Mouse (Mus musculus): ENCODE data around the gene Sh3gl3.

The Sh3gl3 gene

DNA sequence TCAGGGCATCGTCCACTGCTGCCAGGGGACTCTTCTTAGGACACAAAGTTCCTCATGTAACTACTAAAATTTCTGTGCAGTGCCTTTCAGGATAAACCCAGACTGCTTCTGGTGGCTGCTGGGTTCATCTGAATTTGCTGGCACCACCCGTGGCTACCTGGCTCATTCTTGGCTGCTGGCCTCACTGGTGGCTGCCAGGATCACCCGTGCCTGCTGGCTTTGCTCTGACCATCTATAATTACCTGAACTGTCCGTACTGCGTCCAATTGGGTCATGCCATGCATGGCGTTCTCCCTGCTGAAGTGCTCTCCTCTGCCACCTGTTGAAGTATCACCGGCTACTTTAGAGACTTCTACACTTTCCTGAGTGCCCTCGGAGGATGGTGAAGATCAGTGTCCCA is 33.1 kb downstream of the Sh3gl3 start:
- DNase-seq (ENCODE audit: low read depth, low spot score), result no peak
- no peaks in the 10 kb centered on the region for H3K27me3 ChIP-seq (ENCODE audit: control insufficient read depth, insufficient read depth, low read length, poor library complexity, severe bottlenecking)
- H3K36me3 ChIP-seq (ENCODE audit: control insufficient read depth, insufficient read depth, low read length, poor library complexity, severe bottlenecking), result no peaks in the 10 kb centered on the region

GRCm38 (mm10) chr7:82221380-82221933 is 47.8 kb downstream of the Sh3gl3 start:
- H3K27me3 ChIP-seq (ENCODE audit: control insufficient read depth, insufficient read depth, low read length, poor library complexity, severe bottlenecking), result no peaks in the 10 kb centered on the region

DNA sequence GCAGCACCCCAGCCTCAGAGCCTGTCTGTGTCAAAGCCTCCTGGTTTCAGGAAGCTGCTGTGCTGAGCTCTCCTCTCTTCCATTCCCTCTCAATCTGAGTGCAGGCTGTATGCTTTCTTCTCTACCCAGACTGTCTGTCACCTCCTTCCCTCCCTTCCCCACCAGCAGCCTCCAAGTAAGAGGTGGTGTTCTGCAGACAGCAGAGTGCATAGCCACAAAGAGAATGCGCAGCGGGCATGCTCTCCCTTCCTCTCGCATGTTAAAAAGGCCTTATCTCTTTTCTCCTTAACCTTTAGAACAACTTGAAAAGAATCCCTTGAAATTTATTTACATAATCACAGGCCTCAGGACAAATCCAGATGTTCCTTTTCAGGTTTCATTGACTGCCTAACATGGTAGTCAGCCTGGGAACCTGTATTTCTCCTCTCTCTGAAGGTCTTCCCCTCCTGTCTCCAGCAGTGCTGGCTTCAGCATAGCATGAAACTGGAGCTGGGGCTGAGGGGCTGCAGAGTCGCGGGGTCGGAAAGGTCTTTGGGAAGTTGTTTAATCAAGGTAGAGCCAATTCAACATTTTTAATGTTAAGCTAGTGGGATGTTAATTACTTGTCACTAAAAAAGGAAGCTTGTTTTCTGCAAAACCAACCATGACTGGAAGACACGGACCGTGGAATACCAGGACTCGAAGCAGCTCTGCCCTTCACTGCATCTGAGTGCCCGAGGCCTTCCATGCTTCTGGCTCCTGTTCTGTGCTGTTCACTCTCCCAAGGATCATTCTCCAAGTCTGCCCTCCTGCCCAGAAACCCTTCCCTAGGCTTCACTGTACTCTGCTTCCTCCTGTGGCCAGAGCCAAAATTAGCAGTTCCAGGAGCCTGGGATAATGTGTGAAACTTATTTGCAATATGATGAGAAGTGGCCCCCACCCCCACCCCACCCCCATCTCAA is 50.5 kb downstream of the Sh3gl3 start:
- DNase-seq (ENCODE audit: low read depth, low spot score), result no peak
- Histone ChIP-seq H3K27me3 (ENCODE audit: control insufficient read depth, insufficient read depth, low read length, poor library complexity, severe bottlenecking) (no peaks in the 10 kb centered on the region), H3K36me3 (ENCODE audit: control insufficient read depth, insufficient read depth, low read length, poor library complexity, severe bottlenecking) (no peaks in the 10 kb centered on the region)

More at GRCm38 (mm10) chr7:82221380-82221933, 47.8 kb downstream of the Sh3gl3 start:
- no peak for DNase-seq (ENCODE audit: low read depth, low spot score)
- H3K36me3 ChIP-seq (ENCODE audit: control insufficient read depth, insufficient read depth, low read length, poor library complexity, severe bottlenecking), result no peaks in the 10 kb centered on the region

DNA sequence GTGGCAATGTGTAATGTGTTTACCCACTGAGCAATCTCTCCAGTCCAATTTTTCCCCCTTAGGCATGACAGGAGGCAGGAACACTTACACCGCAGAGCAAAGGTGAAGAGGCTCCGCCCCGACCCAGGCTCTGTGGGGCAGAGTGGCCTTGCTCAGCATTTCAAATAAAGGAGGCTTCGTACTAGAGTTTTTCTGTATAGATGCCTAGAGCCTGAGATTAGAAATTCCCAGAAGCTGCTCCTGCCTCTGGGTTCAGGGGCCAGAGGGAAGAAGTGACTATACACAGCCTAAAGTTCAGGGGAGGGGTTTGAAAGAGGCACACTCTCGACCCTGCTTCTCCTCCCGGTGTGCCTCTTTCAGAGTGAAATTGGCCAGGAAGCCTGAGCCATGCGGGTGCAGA is 59.6 kb downstream of the Sh3gl3 start:
- no peaks in the 10 kb centered on the region for H3K36me3 ChIP-seq (ENCODE audit: control insufficient read depth, insufficient read depth, low read length, poor library complexity, severe bottlenecking)
- no peak for DNase-seq (ENCODE audit: low read depth, low spot score)
- no peaks in the 10 kb centered on the region for H3K27me3 ChIP-seq (ENCODE audit: control insufficient read depth, insufficient read depth, low read length, poor library complexity, severe bottlenecking)

DNA sequence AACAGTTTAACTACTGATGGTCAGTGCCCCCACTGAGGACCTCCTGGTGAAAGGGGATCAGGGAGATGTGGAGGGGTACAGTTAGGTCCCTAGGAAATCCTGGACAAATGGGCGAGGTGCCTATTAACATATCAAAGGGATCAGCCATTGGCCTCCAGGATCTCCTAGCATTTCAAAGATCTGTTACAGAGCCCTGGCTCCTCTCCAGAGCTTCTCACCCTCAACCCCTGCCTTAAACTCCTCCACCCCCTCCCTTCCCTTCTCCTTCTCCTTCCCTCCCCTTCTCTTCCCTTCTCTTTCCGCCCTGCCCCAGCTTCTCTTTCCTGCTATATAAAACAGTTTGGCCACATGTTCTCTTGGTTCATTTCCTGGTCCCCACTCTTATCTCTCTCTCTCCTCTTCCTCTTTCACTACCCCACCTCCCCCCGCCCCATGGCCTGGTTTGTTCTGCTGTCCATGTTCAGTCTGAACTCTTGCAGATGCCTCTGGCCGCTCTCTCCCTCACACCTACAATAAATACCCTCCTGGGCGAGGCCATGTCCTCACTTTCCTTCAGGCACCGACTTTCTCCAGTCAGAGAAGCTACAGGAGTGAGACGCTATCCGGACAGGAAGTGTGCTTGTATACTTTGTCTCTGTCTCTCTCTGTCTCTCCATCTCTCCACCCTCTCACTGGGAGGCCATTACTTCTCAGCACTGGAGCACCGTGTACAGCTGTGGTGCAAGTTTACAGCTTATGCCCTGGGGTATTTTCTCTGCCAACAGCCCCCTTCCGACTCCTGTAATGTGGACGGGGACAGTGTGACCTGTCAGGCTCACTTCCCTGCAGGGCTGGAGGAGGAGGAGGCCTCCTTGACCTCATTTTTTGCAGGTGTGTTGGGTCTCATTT is 60.6 kb downstream of the Sh3gl3 start:
- Histone ChIP-seq H3K27me3 (ENCODE audit: control insufficient read depth, insufficient read depth, low read length, poor library complexity, severe bottlenecking) (no peaks in the 10 kb centered on the region), H3K36me3 (ENCODE audit: control insufficient read depth, insufficient read depth, low read length, poor library complexity, severe bottlenecking) (no peaks in the 10 kb centered on the region)
- DNase-seq (ENCODE audit: low read depth, low spot score), result no peak

DNA sequence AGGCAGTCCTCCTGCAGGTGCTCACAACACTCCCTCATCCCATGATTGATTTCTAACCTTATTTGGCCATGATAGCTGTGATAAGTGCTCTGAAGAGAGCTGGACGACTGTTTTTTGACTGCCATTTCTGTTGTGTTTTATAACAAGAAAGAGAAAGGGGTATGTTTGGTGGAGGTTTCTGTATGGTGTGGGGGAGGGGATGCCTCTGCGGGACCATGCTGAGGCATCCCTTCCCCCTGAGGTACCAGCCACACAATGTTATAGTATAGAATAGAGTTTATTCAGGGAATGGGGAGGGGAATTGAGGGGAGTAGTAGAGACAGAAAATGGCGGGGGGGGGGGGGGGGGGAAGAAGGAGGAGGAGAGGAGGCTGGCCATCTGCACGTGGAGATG is 61.3 kb downstream of the Sh3gl3 start:
- Histone ChIP-seq H3K36me3 (ENCODE audit: control insufficient read depth, insufficient read depth, low read length, poor library complexity, severe bottlenecking) (no peaks in the 10 kb centered on the region), H3K27me3 (ENCODE audit: control insufficient read depth, insufficient read depth, low read length, poor library complexity, severe bottlenecking) (no peaks in the 10 kb centered on the region)
- DNase-seq (ENCODE audit: low read depth, low spot score), result no peak

DNA sequence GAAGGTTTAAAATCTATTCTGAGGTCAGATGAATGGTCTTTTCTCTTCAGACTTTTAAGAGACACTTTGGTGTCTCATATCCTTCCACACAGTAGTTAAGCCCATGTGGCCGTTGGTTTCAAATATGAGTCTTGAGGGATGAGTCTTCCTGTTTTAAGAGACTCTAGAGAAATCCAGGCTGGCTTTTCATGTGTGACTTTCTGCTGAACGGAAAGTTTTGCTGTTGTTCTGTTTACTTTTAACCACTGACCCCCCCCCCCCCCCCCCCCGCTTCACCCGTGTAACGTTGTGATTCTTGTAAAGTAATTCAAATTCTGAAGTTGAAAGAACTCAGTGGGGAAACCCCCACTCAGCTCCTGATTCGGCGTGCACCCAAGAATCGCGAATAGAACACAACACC is 61.8 kb downstream of the Sh3gl3 start:
- DNase-seq (ENCODE audit: low read depth, low spot score), result no peak
- no peaks in the 10 kb centered on the region for H3K36me3 ChIP-seq (ENCODE audit: control insufficient read depth, insufficient read depth, low read length, poor library complexity, severe bottlenecking)
- no peaks in the 10 kb centered on the region for H3K27me3 ChIP-seq (ENCODE audit: control insufficient read depth, insufficient read depth, low read length, poor library complexity, severe bottlenecking)

GRCm38 (mm10) chr7:82236152-82236898 is 62.7 kb downstream of the Sh3gl3 start:
- DNase-seq (ENCODE audit: low read depth, low spot score), result no peak
- H3K36me3 ChIP-seq (ENCODE audit: control insufficient read depth, insufficient read depth, low read length, poor library complexity, severe bottlenecking), result no peaks in the 10 kb centered on the region
- H3K27me3 ChIP-seq (ENCODE audit: control insufficient read depth, insufficient read depth, low read length, poor library complexity, severe bottlenecking), result no peaks in the 10 kb centered on the region

DNA sequence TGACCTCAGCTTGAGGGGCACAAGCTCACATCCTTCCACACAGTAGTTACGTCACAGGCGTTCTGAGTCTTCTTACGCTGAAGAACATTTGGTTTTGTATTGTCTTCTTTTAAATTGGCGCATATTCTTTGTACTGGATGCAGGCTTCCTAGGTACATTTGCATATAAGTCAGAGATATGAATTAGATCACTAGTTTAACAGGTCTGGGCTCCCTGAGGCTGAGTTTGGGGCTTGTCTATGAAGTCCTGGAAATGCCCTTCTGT is 63.2 kb downstream of the Sh3gl3 start:
- no peak for DNase-seq (ENCODE audit: low read depth, low spot score)
- Histone ChIP-seq H3K27me3 (ENCODE audit: control insufficient read depth, insufficient read depth, low read length, poor library complexity, severe bottlenecking) (no peaks in the 10 kb centered on the region), H3K36me3 (ENCODE audit: control insufficient read depth, insufficient read depth, low read length, poor library complexity, severe bottlenecking) (no peaks in the 10 kb centered on the region)

GRCm38 (mm10) chr7:82240424-82241240 is 67.0 kb downstream of the Sh3gl3 start:
- no peaks in the 10 kb centered on the region for H3K27me3 ChIP-seq (ENCODE audit: control insufficient read depth, insufficient read depth, low read length, poor library complexity, severe bottlenecking)
- no peaks in the 10 kb centered on the region for H3K36me3 ChIP-seq (ENCODE audit: control insufficient read depth, insufficient read depth, low read length, poor library complexity, severe bottlenecking)
- DNase-seq (ENCODE audit: low read depth, low spot score), result no peak

DNA sequence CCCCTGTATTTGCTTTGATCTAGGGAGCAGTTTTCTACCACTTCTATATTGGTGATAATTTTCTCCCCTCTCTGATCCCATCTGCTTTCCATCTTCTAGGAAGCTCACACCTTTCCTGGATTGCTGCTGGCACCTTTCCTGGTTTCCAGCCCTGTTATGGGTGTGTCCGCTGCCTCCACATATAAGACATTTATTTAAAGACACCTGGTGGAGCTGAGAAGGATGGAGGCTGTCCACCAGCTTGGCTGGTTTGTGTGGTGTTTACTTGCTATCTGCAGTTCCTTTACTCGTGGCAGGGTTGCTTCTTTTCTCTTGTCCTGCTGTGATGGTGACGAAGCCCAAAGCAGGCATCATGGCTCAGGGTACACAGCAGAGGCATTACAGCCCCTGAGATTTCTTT is 71.1 kb downstream of the Sh3gl3 start:
- DNase-seq (ENCODE audit: low read depth, low spot score), result no peak

GRCm38 (mm10) chr7:82248953-82249695 is 75.5 kb downstream of the Sh3gl3 start:
- no peak for DNase-seq (ENCODE audit: low read depth, low spot score)
- Histone ChIP-seq H3K36me3 (ENCODE audit: control insufficient read depth, insufficient read depth, low read length, poor library complexity, severe bottlenecking) (no peaks in the 10 kb centered on the region), H3K27me3 (ENCODE audit: control insufficient read depth, insufficient read depth, low read length, poor library complexity, severe bottlenecking) (no peaks in the 10 kb centered on the region)

More for the DNA sequence above, 71.1 kb downstream of the Sh3gl3 start:
- no peaks in the 10 kb centered on the region for H3K36me3 ChIP-seq (ENCODE audit: control insufficient read depth, insufficient read depth, low read length, poor library complexity, severe bottlenecking)
- H3K27me3 ChIP-seq (ENCODE audit: control insufficient read depth, insufficient read depth, low read length, poor library complexity, severe bottlenecking), result no peaks in the 10 kb centered on the region

- DNase-seq (ENCODE audit: low read depth, low spot score), result no peak
- Histone ChIP-seq H3K36me3 (ENCODE audit: control insufficient read depth, insufficient read depth, low read length, poor library complexity, severe bottlenecking) (no peaks in the 10 kb centered on the region), H3K27me3 (ENCODE audit: control insufficient read depth, insufficient read depth, low read length, poor library complexity, severe bottlenecking) (no peaks in the 10 kb centered on the region)
These were observed 79.7 kb downstream of the Sh3gl3 start for GRCm38 (mm10) chr7:82253309-82253708.

Data from splenic B cell, adult 2 months (primary cell).